Mouse (Mus musculus): ENCODE results near the gene Tapt1.

- TF ChIP-seq CTCF (IDR thresholded peaks at IDR 0.05; ENCODE audit: control insufficient read depth, insufficient read depth, low read length) (no peak), POLR2A (IDR thresholded peaks at IDR 0.05; ENCODE audit: borderline replicate concordance, control insufficient read depth, low read depth, low read length) (no peak)
Measured at GRCm38 (mm10) chr5:44206651-44207050, 19.8 kb downstream of the Tapt1 start.

All from bone marrow, adult 2 months (tissue).